Comparison of ENCODE assay signal across 8 mouse cellular contexts in the genomic region with DNA sequence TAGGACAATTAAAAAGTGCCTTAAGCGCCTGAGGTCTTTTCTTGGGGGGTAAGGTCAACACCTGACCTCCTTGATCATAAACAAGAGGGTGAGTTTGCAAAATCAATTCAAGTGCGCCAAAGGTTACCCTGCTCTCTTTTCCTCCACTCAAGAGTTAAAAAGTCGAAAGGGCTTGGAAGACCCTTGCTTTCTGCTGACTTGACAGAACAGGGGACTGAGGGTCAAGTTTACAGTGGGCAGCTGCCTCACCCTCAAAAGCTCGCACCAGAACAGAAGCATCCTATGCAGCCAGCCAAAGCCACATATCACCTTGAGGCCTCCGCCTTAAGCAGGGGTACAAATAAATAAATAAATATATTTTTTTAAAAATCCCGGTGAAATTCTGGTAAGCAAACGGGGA. TPM values are rescaled to one million over a fixed set of nuclear protein-coding genes. Genes with fewer than 3 reads are reported as not detected.
A peak's percentile ranks its signal among the peaks of the same experiment; 100 is the strongest.
DNase-seq lines count a peak whose midpoint lies in the region; ATAC-seq and TF ChIP-seq lines count a peak whose summit lies in the region.

No protein-coding gene starts in this region.

- ATAC-seq in heart, embryonic 16.5 days (replicated peaks; ENCODE audit: extremely low read depth, insufficient read depth, low FRiP score), result no peak
- ATAC-seq in embryonic facial prominence, embryonic 11.5 days (replicated peaks; ENCODE audit: insufficient number of reproducible peaks, low FRiP score, low TSS enrichment, low read depth), result no peak
- ATAC-seq in hindbrain, embryonic 16.5 days, result no peak
- no peak for ATAC-seq in midbrain, postnatal 0 days (ENCODE audit: low FRiP score)

- H3K9ac ChIP-seq in heart, embryonic 16.5 days (ENCODE audit: low read length), result peak overlapping the region; percentile 96; the same call in 1 of the 2 replicates
- peak overlapping the region; percentile 18; the same call in 1 of the 2 replicates for H3K9ac ChIP-seq in embryonic facial prominence, embryonic 11.5 days (replicated peaks; ENCODE audit: low read length)
- peak overlapping the region; percentile 95 for H3K9ac ChIP-seq in hindbrain, embryonic 16.5 days (ENCODE audit: low read depth, low read length)
- peak overlapping the region; percentile 40; the same call in 1 of the 2 replicates for H3K9ac ChIP-seq in midbrain, postnatal 0 days (replicated peaks; ENCODE audit: low read length, poor library complexity, severe bottlenecking)

- peaks cover 16% of the 10 kb centered on the region for H3K36me3 ChIP-seq in heart, embryonic 16.5 days (ENCODE audit: control insufficient read depth, insufficient read depth)
- H3K36me3 ChIP-seq in embryonic facial prominence, embryonic 11.5 days (replicated peaks; ENCODE audit: control insufficient read depth, insufficient read depth, low read depth, low read length), result peaks cover under 1% of the 10 kb centered on the region; the same call in 1 of the 2 replicates
- H3K36me3 ChIP-seq in hindbrain, embryonic 16.5 days (ENCODE audit: control insufficient read depth, insufficient read depth, low read length), result peaks cover 8% of the 10 kb centered on the region
- H3K36me3 ChIP-seq in midbrain, postnatal 0 days (ENCODE audit: insufficient read depth, low read length), result peaks cover 11% of the 10 kb centered on the region

- peak overlapping the region; percentile 80 for H3K4me2 ChIP-seq in heart, embryonic 16.5 days (ENCODE audit: low read depth, low read length)
- peak overlapping the region; percentile 49 for H3K4me2 ChIP-seq in embryonic facial prominence, embryonic 11.5 days (ENCODE audit: low read depth, low read length)
- peak overlapping the region; percentile 56 for H3K4me2 ChIP-seq in hindbrain, embryonic 16.5 days (ENCODE audit: low read length)
- peak overlapping the region; percentile 78 for H3K4me2 ChIP-seq in midbrain, postnatal 0 days (ENCODE audit: low read depth, low read length, poor library complexity, severe bottlenecking)

- peaks cover 19% of the 10 kb centered on the region for H3K4me1 ChIP-seq in heart, embryonic 16.5 days (ENCODE audit: control insufficient read depth, insufficient read depth, low read length)
- peaks cover 2% of the 10 kb centered on the region; the same call in 1 of the 2 replicates for H3K4me1 ChIP-seq in embryonic facial prominence, embryonic 11.5 days (ENCODE audit: control insufficient read depth, insufficient read depth, low read length)
- peaks cover 27% of the 10 kb centered on the region for H3K4me1 ChIP-seq in hindbrain, embryonic 16.5 days (ENCODE audit: control insufficient read depth, insufficient read depth, low read depth, low read length)
- H3K4me1 ChIP-seq in midbrain, postnatal 0 days (ENCODE audit: insufficient read depth, low read length), result no peaks in the 10 kb centered on the region; the same call in 1 of the 2 replicates

- H3K4me3 ChIP-seq in heart, embryonic 16.5 days (ENCODE audit: low read length), result peak overlapping the region; percentile 80
- H3K4me3 ChIP-seq in embryonic facial prominence, embryonic 11.5 days (ENCODE audit: low read depth, low read length), result peak overlapping the region; percentile 97
- H3K4me3 ChIP-seq in hindbrain, embryonic 16.5 days (ENCODE audit: low read length), result peak overlapping the region; percentile 94
- peak overlapping the region; percentile 79 for H3K4me3 ChIP-seq in midbrain, postnatal 0 days (ENCODE audit: low read depth, low read length)

- H3K9me3 ChIP-seq in heart, embryonic 16.5 days (replicated peaks; ENCODE audit: control insufficient read depth, low read length), result no peaks in the 10 kb centered on the region
- H3K9me3 ChIP-seq in embryonic facial prominence, embryonic 11.5 days (replicated peaks; ENCODE audit: control insufficient read depth, low read length), result no peaks in the 10 kb centered on the region
- no peaks in the 10 kb centered on the region for H3K9me3 ChIP-seq in hindbrain, embryonic 16.5 days (ENCODE audit: control insufficient read depth, low read length)
- H3K9me3 ChIP-seq in midbrain, postnatal 0 days (ENCODE audit: low read length), result no peaks in the 10 kb centered on the region

- TF ChIP-seq CTCF in midbrain, postnatal 0 days (IDR thresholded peaks at IDR 0.05), result no peak

- 54% methylated on average over 7 of the region's 7 CpGs for WGBS in heart, embryonic 16.5 days
- 28% methylated on average over 7 of the region's 7 CpGs for WGBS in embryonic facial prominence, embryonic 11.5 days
- WGBS in hindbrain, embryonic 16.5 days, result 20% methylated on average over 7 of the region's 7 CpGs
- WGBS in midbrain, postnatal 0 days, result 27% methylated on average over 7 of the region's 7 CpGs

- no peak overlapping the region; the same call in 1 of the 2 replicates for H3K27ac ChIP-seq in heart, embryonic 16.5 days (ENCODE audit: low read length)
- no peak overlapping the region for H3K27ac ChIP-seq in embryonic facial prominence, embryonic 11.5 days (replicated peaks; ENCODE audit: low read depth, low read length)
- peak overlapping the region; percentile 9; the same call in 1 of the 2 replicates for H3K27ac ChIP-seq in hindbrain, embryonic 16.5 days (ENCODE audit: low read depth, low read length)
- H3K27ac ChIP-seq in midbrain, postnatal 0 days (ENCODE audit: low read depth, low read length), result no peak overlapping the region

- DNase-seq in heart, adult 8-10 months (ENCODE audit: low spot score), result no peak
- DNase-seq in embryonic facial prominence, embryonic 11.5 days (ENCODE audit: low spot score), result no peak
- DNase-seq in midbrain, postnatal 0 days (ENCODE audit: low spot score), result no peak
- DNase-seq in urinary bladder, adult 18-20 months (ENCODE audit: low spot score in 2 of 2), result no peak
- DNase-seq in adrenal gland, postnatal 36 days, result no peak
- DNase-seq in urinary bladder, postnatal 10 days (ENCODE audit: low spot score), result no peak

- no peaks in the 10 kb centered on the region for H3K27me3 ChIP-seq in heart, embryonic 16.5 days (ENCODE audit: control insufficient read depth, insufficient read depth, low read length)
- no peaks in the 10 kb centered on the region for H3K27me3 ChIP-seq in embryonic facial prominence, embryonic 11.5 days (ENCODE audit: control insufficient read depth, insufficient read depth, low read length)
- no peaks in the 10 kb centered on the region for H3K27me3 ChIP-seq in hindbrain, embryonic 16.5 days (replicated peaks; ENCODE audit: control insufficient read depth, insufficient read depth, low read length)
- no peaks in the 10 kb centered on the region for H3K27me3 ChIP-seq in midbrain, postnatal 0 days (ENCODE audit: insufficient read depth, low read length)

RNA-seq across cellular contexts. Expression of gene Msi2, which starts 3.0 kb away (rescaled TPM):
- polyA plus RNA-seq in heart, embryonic 16.5 days (2015; fragmentation: Nextera tagmentation; extraction: Ambion mirVana), result 20.3 and 20.6 TPM in 2 replicates
- 100 to 1,000 TPM; 206 to 216 (median 210) TPM for total RNA-seq in heart, adult 8-10 months (2022)
- 13.4 and 15.0 TPM in 2 replicates for polyA plus RNA-seq in embryonic facial prominence, embryonic 11.5 days (2014; fragmentation: Nextera tagmentation; extraction: Ambion mirVana)
- polyA plus RNA-seq in hindbrain, embryonic 16.5 days (2015; fragmentation: Nextera tagmentation; extraction: Ambion mirVana), result 28.8 and 31.0 TPM in 2 replicates
- total RNA-seq in midbrain, postnatal 0 days (2014; rRNA removed), result 133 and 142 TPM in 2 replicates
- polyA plus RNA-seq in midbrain, postnatal 0 days (2015; fragmentation: Nextera tagmentation; extraction: Ambion mirVana), result 21.6 and 26.9 TPM in 2 replicates
- total RNA-seq in adrenal gland, postnatal 36 days (2021), result 100 to 1,000 TPM; 181 to 262 TPM

Comparison
In these comparisons a context has a peak if more than half of its experiments do, and no peak if none do; other contexts are left out.
1. H3K9ac ChIP-seq: peak in every context shown above with its lines; median percentile 96 in heart, embryonic 16.5 days; 95 in hindbrain, embryonic 16.5 days; 40 in midbrain, postnatal 0 days; 18 in embryonic facial prominence, embryonic 11.5 days.